Mouse (Mus musculus) ES-E14 (cell line): ENCODE results near the gene 9230104L09Rik. TPM values are rescaled to one million over a fixed set of nuclear protein-coding genes. Genes with fewer than 3 reads are reported as not detected.

ENCODE experiments used
- DNase-seq: peaks from one replicate; pipeline ENCODE4 v3.0.0-alpha.2; 2013; ENCODE audit warnings: low read depth, low spot score
- H3K27ac ChIP-seq: 2 replicates; pipeline ENCODE4 v1.5.1; 2012; ENCODE audit warnings: low read depth, mild to moderate bottlenecking, low read length, moderate library complexity, mixed read lengths; ENCODE audit not compliant: poor library complexity, insufficient read depth, severe bottlenecking
- H3K36me3 ChIP-seq: 2 replicates; pipeline ENCODE4 v1.6.1; 2012; ENCODE audit warnings: mild to moderate bottlenecking, low read length, moderate library complexity, mixed read lengths; ENCODE audit not compliant: control insufficient read depth, poor library complexity, insufficient read depth, severe bottlenecking
- H3K4me1 ChIP-seq, 2 experiments: fragments of 150-350 bp in 1 of 2; sonication (generic) in 1 of 2; 2 replicates each; pipeline ENCODE4 v1.6.1; 2012; ENCODE audit warnings: low read length in 2 of 2, mild to moderate bottlenecking in 1 of 2, mixed read lengths in 1 of 2; ENCODE audit not compliant: control insufficient read depth in 2 of 2, insufficient read depth in 2 of 2, poor library complexity in 1 of 2
- H3K4me3 ChIP-seq, 2 experiments: fragments of 150-350 bp in 1 of 2; sonication (generic) in 1 of 2; 2 replicates each; pipeline ENCODE4 v1.5.1; 2012; ENCODE audit warnings: low read length in 2 of 2, low read depth in 1 of 2, mild to moderate bottlenecking in 1 of 2, mixed read lengths in 1 of 2; ENCODE audit not compliant: insufficient read depth in 1 of 2, poor library complexity in 1 of 2, severe bottlenecking in 1 of 2
- H3K9ac ChIP-seq: 2 replicates; pipeline ENCODE4 v1.6.1; 2012; ENCODE audit warnings: low read depth, mild to moderate bottlenecking, low read length, mixed read lengths; ENCODE audit not compliant: poor library complexity, insufficient read depth, severe bottlenecking
- H3K9me3 ChIP-seq: fragments of 150-350 bp; sonication (generic); 2 replicates; pipeline ENCODE4 v1.6.1; 2012; ENCODE audit warnings: low read depth, mild to moderate bottlenecking, low read length; ENCODE audit not compliant: control insufficient read depth, insufficient read depth
- CHD2 ChIP-seq: IDR thresholded peaks from 2 replicates; pipeline ENCODE4 v1.6.1; 2014; ENCODE audit warnings: mild to moderate bottlenecking, low read depth, low read length, inconsistent platforms
- HCFC1 ChIP-seq: IDR thresholded peaks from 2 replicates; pipeline ENCODE4 v1.6.1; 2012; ENCODE audit warnings: low read length, inconsistent platforms, borderline replicate concordance; ENCODE audit not compliant: insufficient read depth
- MAFK ChIP-seq: IDR thresholded peaks from 2 replicates; pipeline ENCODE4 v1.6.1; 2014; ENCODE audit warnings: mild to moderate bottlenecking, low read depth, low read length, inconsistent platforms; ENCODE audit not compliant: insufficient read depth
- ZC3H11A ChIP-seq: IDR thresholded peaks from 2 replicates; pipeline ENCODE4 v1.6.1; 2012; ENCODE audit warnings: low read depth, mild to moderate bottlenecking, inconsistent platforms, low read length, borderline replicate concordance
- ZNF384 ChIP-seq: IDR thresholded peaks from 2 replicates; pipeline ENCODE4 v1.6.1; 2012; ENCODE audit warnings: low read depth, low read length, inconsistent platforms
- in situ Hi-C, 2 experiments: fragments of 600-800 bp; cut with MboI; formaldehyde crosslinking; loops; one replicate each; pipeline ENCODE4 v1.15.1; 2025; ENCODE audit warnings: low sequenced_read_pairs in 2 of 2, inconsistent platforms in 1 of 2; ENCODE audit not compliant: unreplicated experiment in 2 of 2
- total RNA-seq: library from RNA; depleted of rRNA; stranded (reverse); fragments of 300-350 nt; gene quantifications from 2 replicates; pipeline ENCODE4 v1.2.3, GENCODE M21; 2012; rRNA removed

The 9230104L09Rik gene
- total RNA-seq, 1 experiment: not detected

DNA sequence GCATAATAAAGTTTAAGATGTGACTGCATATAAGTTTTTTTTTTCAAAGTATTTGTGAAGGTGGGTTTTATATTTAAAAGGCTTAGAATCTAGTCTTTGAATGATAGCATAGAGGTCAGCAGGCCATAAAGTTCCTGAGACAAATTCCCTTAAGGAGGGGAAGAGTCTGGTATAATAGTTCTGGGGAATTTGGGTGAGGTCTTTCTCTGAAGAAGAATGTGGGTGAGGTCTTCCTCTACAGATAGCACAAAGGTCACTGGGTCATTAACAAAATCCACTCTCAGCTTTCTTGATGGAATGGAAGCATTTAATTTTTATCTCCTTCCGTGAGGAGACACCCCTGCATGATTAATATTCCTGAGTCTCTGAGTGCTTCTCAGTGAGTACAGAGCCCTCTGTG, 38.9 kb downstream of the 9230104L09Rik start:
- in situ Hi-C loops: no loop called here
- no peak for DNase-seq
- no peak overlapping the region; the same call in 1 of the 2 replicates for H3K9ac ChIP-seq
- H3K4me3 ChIP-seq: no peak overlapping the region
- TF ChIP-seq CHD2 (no peak), MAFK (no peak), ZNF384 (no peak), HCFC1 (no peak), ZC3H11A (no peak)
- H3K9me3 ChIP-seq: no peaks in the 10 kb centered on the region
- H3K4me1 ChIP-seq: peaks cover 0 to 5% of the 10 kb centered on the region in 2 experiments; a peak in 1 of 4 replicates
- H3K27ac ChIP-seq: no peak overlapping the region
- H3K36me3 ChIP-seq: no peaks in the 10 kb centered on the region

DNA sequence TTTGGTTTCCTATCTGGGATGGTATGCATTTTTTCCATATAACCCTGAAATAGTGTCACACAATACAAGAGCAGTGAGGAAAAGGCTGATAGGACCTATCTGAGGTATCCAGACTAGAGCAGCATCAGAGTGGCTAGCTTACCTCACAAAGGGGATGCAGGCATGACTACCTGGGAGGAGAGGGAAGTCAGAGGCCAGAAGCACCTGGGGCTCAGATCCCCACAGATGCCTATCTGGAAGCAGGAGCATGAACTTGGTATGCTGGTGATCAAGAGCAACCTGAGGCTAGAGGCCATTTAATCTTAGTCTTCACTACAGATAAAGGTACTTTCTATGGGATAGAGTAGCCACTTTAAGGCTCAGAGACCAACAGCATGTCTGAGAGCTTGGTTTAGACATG, 44.9 kb downstream of the 9230104L09Rik start, which contains the start of gene Cst13:
Gene Cst13, plus strand, starts transcription at position 173 of the 400 bp plus-strand sequence.
- in situ Hi-C loops: no loop called here
- Histone ChIP-seq H3K4me1 (no peaks in the 10 kb centered on the region; a peak in 1 of 4 replicates), H3K9ac (no peak within 1 kb of the TSS)

GRCm38 (mm10) chr2:148806696-148807095, 58.1 kb downstream of the 9230104L09Rik start:
- no peak overlapping the region for H3K9ac ChIP-seq
- no peak for DNase-seq
- H3K27ac ChIP-seq: no peak overlapping the region
- no peak for TF ChIP-seq ZNF384
- no peak for TF ChIP-seq ZC3H11A
- no peak for TF ChIP-seq HCFC1
- 0 out of 2 replicates have a peak, but pooled peaks have one; percentile 38 for TF ChIP-seq MAFK
- no peak overlapping the region for H3K4me3 ChIP-seq
- no peaks in the 10 kb centered on the region for H3K9me3 ChIP-seq
- H3K4me1 ChIP-seq: no peaks in the 10 kb centered on the region
- in situ Hi-C loops: no loop called here
- H3K36me3 ChIP-seq: no peaks in the 10 kb centered on the region

More for the DNA sequence above, 44.9 kb downstream of the 9230104L09Rik start, which contains the start of gene Cst13:
- Histone ChIP-seq H3K4me3 (no peak within 1 kb of the TSS), H3K9me3 (no peaks in the 10 kb centered on the region), H3K36me3 (no peaks in the 10 kb centered on the region), H3K27ac (no peak within 1 kb of the TSS)
- TF ChIP-seq ZNF384 (no peak), HCFC1 (no peak), CHD2 (no peak), ZC3H11A (no peak), MAFK (no peak)
- DNase-seq: no peak

DNA sequence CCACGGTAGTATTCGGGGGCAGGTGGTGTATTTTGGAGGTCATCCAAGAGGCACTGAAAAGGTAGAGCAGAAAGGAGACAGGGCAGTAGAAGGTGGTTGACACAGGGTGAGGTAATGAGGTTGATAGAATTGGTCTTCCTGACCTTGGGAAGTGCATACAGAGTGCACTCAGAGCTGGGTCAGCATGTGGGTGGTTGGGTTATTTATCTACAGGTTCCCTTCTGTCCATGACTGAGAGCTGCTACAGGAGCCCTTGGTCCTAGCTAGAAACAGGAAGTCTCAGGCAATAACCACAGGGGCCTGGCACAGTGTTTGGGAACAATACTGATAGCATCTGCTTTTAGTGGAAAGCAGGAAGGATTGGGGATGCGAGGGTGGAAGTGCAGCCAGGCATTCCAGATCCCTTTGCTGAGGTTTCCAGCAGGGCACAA, 63.3 kb downstream of the 9230104L09Rik start:
- Histone ChIP-seq H3K4me1 (no peaks in the 10 kb centered on the region), H3K27ac (no peak overlapping the region), H3K9me3 (no peaks in the 10 kb centered on the region), H3K36me3 (no peaks in the 10 kb centered on the region), H3K4me3 (no peak overlapping the region), H3K9ac (no peak overlapping the region)
- TF ChIP-seq ZC3H11A (no peak), ZNF384 (no peak), MAFK (no peak), CHD2 (no peak), HCFC1 (no peak)
- no peak for DNase-seq
- in situ Hi-C loops: no loop called here

- Histone ChIP-seq H3K36me3 (no peaks in the 10 kb centered on the region), H3K9me3 (no peaks in the 10 kb centered on the region), H3K4me1 (no peaks in the 10 kb centered on the region), H3K27ac (no peak within 1 kb of the TSS), H3K4me3 (no peak within 1 kb of the TSS), H3K9ac (no peak within 1 kb of the TSS)
- TF ChIP-seq HCFC1 (no peak), ZC3H11A (no peak), MAFK (no peak), ZNF384 (no peak), CHD2 (no peak)
- no peak for DNase-seq
- in situ Hi-C loops: no loop called here
Observed at GRCm38 (mm10) chr2:148798485-148798884, 66.4 kb downstream of the 9230104L09Rik start, which contains the start of gene Cst8. Gene Cst8 (plus strand): TSS chr2:148798785.

Other genes starting within 250 kb of the 9230104L09Rik start
- 50.8 and 62.9 TPM in 2 replicates for gene Nxt1, start 192.4 kb downstream of the 9230104L09Rik start, total RNA-seq
- gene Gzf1, start 184.0 kb downstream of the 9230104L09Rik start, total RNA-seq: 15.6 and 17.6 TPM in 2 replicates
- 4.2 and 5.4 TPM in 2 replicates for gene Napb, start 132.6 kb downstream of the 9230104L09Rik start, total RNA-seq
- gene Cstl1, start 114.7 kb downstream of the 9230104L09Rik start, total RNA-seq: not detected in 2 replicates
- gene Cst11, start 93.5 kb downstream of the 9230104L09Rik start, total RNA-seq: not detected in 2 replicates
- gene 8030411F24Rik, start 83.0 kb downstream of the 9230104L09Rik start, total RNA-seq: 1.3 TPM in 1 of 2 replicates, not detected in the other
- gene Cst12, start 75.7 kb downstream of the 9230104L09Rik start, total RNA-seq: not detected in 2 replicates
- not detected in 2 replicates for gene Cst8, start 66.3 kb downstream of the 9230104L09Rik start, total RNA-seq
- not detected in 2 replicates for gene Cst13, start 45.0 kb downstream of the 9230104L09Rik start, total RNA-seq
- gene Cst9, start 29.9 kb downstream of the 9230104L09Rik start, total RNA-seq: not detected in 2 replicates
- gene Cst3, start 10.7 kb upstream of the 9230104L09Rik start, total RNA-seq: 304 and 327 TPM in 2 replicates
- not detected in 2 replicates for gene Gm1330, start 138.2 kb upstream of the 9230104L09Rik start, total RNA-seq
- gene Gm10750, start 152.2 kb upstream of the 9230104L09Rik start, total RNA-seq: not detected in 2 replicates